Mouse (Mus musculus) stomach, adult 2 months (tissue): Measurements from ENCODE around the gene E2f6. TPM values are rescaled to one million over a fixed set of nuclear protein-coding genes. Genes with fewer than 3 reads are reported as not detected.

Source experiments
- polyA plus RNA-seq: library from polyadenylated mRNA; depleted of rRNA; stranded (reverse); fragments of >200 nt; gene quantifications from 2 replicates; pipeline ENCODE4 v1.2.3, GENCODE M21; 2012; rRNA removed

Gene E2f6
- polyA plus RNA-seq: 4.6 and 5.1 TPM in 2 replicates

DNA sequence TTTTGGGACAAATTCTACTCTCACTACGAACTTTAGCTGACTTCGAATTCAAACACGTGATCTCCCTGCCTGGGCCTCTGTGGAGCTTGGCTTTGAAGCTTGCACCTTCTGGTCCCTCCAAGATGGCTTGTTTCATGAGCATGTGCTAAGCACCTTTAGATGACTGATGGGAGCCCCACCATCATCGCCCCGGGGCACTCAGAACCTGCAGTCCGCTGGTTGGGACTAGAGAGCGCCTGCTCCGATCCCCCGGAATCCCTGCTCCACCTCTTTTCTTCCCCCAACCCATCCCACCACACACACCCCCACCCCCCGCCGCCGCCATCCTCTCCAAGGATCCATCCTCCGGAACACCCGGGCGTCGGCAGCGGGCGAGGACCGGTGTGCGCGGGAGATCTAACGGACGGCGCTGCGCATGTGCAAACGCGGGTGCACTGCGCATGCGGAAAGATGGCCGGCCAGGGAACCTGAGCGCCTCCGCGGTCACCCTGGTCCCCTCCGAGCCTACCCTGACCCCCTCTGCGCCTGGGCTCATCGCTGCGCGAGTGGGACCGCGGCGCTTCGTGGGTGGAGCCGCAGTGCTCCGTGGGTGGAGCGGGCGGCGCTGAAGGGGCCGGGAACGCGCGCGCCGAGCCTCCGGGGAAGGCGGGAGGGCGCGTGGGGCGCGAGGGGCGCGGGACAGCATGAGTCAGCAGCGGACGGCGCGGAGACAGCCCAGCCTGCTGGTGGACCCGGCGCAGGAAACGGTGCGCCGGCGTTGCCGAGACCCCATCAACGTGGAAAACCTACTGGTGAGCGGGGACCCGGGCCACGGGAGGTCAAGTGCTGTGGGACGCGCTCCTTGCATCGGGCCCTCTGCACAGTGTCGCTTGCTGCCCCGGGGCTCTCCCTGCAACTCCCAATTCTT, at the start of gene E2f6:
E2f6 (plus strand) TSS at position 439 of the 907 bp plus-strand sequence.

DNA sequence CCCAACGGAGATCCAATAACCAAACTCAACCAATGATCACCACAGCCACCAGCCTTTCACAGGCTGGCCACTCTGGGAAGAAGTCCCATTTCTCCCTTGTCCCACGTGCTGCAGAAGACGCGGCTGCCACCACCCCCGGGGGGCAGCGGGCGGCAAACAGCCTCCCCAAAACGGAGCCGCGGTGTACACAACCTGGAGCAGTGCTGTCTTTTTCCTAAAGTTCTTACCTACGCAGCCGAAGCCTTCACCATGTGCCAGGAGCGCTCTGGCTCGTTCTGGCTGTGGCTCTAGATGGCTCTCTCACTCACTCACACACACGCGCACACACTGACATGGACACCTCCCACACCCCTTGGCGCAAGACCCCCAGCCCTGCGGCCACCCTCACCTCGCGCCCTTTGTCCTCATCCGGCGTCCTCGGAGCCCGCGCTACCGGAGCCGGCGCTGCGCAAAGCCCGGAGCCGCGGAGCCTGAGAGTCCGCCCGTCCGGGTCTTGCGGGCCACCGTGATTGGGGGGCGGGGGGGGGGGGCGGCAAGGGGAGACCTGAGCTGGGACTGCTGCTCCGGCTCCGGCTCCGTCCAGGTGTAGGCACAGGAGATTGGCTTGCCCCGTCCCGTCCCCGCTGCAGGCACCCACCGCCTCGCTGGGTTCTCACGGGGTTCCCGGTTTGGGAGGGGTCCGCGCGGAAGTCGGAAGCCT, 10.4 kb upstream of the E2f6 start, which contains the start of gene Greb1:
Greb1 (minus strand) TSS at position 628 of the 700 bp plus-strand sequence.

Other genes starting within 250 kb of the E2f6 start
- 2.2 and 2.4 TPM in 2 replicates for gene Lpin1, start 200.0 kb upstream of the E2f6 start, polyA plus RNA-seq
- 0.27 and 0.38 TPM in 2 replicates for gene Ntsr2, start 157.6 kb upstream of the E2f6 start, polyA plus RNA-seq
- gene Greb1, start 10.1 kb upstream of the E2f6 start, polyA plus RNA-seq: 0.22 and 0.45 TPM in 2 replicates
- 0.69 and 1.3 TPM in 2 replicates for gene Rock2, start 83.9 kb downstream of the E2f6 start, polyA plus RNA-seq
- 31.2 and 70.5 TPM in 2 replicates for gene Pqlc3, start 189.4 kb downstream of the E2f6 start, polyA plus RNA-seq
- gene 2410004P03Rik, start 200.8 kb downstream of the E2f6 start, polyA plus RNA-seq: 0.12 and 0.43 TPM in 2 replicates